9 mouse cellular contexts compared by ENCODE assay signal in genomic region chrX:7610035-7610434, GRCm38 (mm10). TPM values are rescaled to one million over a fixed set of nuclear protein-coding genes. Genes with fewer than 3 reads are reported as not detected.
DNase-seq lines count a peak whose midpoint lies in the region; ATAC-seq and TF ChIP-seq lines count a peak whose summit lies in the region.
"Had no signal": no experiment of that assay in that cellular context is flagged by ENCODE, and none has a peak within 500 bp of the region (broad histone marks: within the 10 kb centered on the region; RNA-seq: fewer than 3 reads in every experiment).

No protein-coding gene starts in this region.

- no peaks in the 10 kb centered on the region for H3K36me3 ChIP-seq in hindbrain, embryonic 11.5 days (ENCODE audit: control insufficient read depth, insufficient read depth, low read length)
- no peaks in the 10 kb centered on the region for H3K36me3 ChIP-seq in midbrain, embryonic 15.5 days (replicated peaks)
- no peaks in the 10 kb centered on the region for H3K36me3 ChIP-seq in heart, adult 2 months (ENCODE audit: control insufficient read depth, insufficient read depth, low read length)

- no peaks in the 10 kb centered on the region for H3K4me1 ChIP-seq in hindbrain, embryonic 11.5 days (replicated peaks; ENCODE audit: control insufficient read depth, insufficient read depth, low read length)
- H3K4me1 ChIP-seq in midbrain, embryonic 15.5 days = peaks cover 2% of the 10 kb centered on the region; the same call in 1 of the 2 replicates
- no peaks in the 10 kb centered on the region for H3K4me1 ChIP-seq in heart, adult 2 months (ENCODE audit: control insufficient read depth, insufficient read depth, low read length)

- peak overlapping the region; percentile 67 for H3K4me2 ChIP-seq in hindbrain, embryonic 11.5 days (replicated peaks; ENCODE audit: low read depth, low read length)
- H3K4me2 ChIP-seq in midbrain, embryonic 15.5 days = peak overlapping the region; percentile 71

- peak; percentile 9 for DNase-seq in layer of hippocampus, adult 9-11 months
- no peak for DNase-seq in layer of hippocampus, postnatal 36 days
- DNase-seq in cerebellum, postnatal 10 days = peak; percentile 34 to 42
- DNase-seq in hindbrain, embryonic 11.5 days (ENCODE audit: low spot score) = peak; percentile 0
- no peak for DNase-seq in spleen, adult 12 weeks (ENCODE audit: low spot score)
- no peak for DNase-seq in urinary bladder, postnatal 36 days (ENCODE audit: low spot score in 2 of 2)
- no peak for DNase-seq in heart, adult 2 months

- H3K27ac ChIP-seq in hindbrain, embryonic 11.5 days (ENCODE audit: low read depth, low read length) = no peak overlapping the region
- peak overlapping the region; percentile 68; the same call in 1 of the 2 replicates for H3K27ac ChIP-seq in midbrain, embryonic 15.5 days
- no peak overlapping the region for H3K27ac ChIP-seq in heart, adult 2 months

- H3K27me3 ChIP-seq in hindbrain, embryonic 11.5 days (ENCODE audit: control insufficient read depth, insufficient read depth, low read length) = no peaks in the 10 kb centered on the region
- no peaks in the 10 kb centered on the region for H3K27me3 ChIP-seq in midbrain, embryonic 15.5 days (replicated peaks)
- no peaks in the 10 kb centered on the region for H3K27me3 ChIP-seq in heart, adult 2 months (ENCODE audit: control insufficient read depth, insufficient read depth, low read length)

- H3K9ac ChIP-seq in hindbrain, embryonic 11.5 days (ENCODE audit: low read depth, low read length) = 0 out of 2 replicates have a peak overlapping the region, but pooled peaks have one; percentile 27
- peak overlapping the region; percentile 48 for H3K9ac ChIP-seq in midbrain, embryonic 15.5 days
- H3K9ac ChIP-seq in heart, adult 2 months (ENCODE audit: low read depth, low read length) = no peak overlapping the region

- intact Hi-C loops in heart, adult 2 months (cut with DNase I) = no loop called here

- 21% methylated on average over 21 of the region's 21 CpGs for WGBS in hindbrain, embryonic 11.5 days
- 24% methylated on average over 21 of the region's 21 CpGs for WGBS in midbrain, embryonic 15.5 days
- WGBS in heart, adult 2 months = 27% methylated on average over 21 of the region's 21 CpGs

- TF ChIP-seq CTCF in heart, adult 2 months (IDR thresholded peaks at IDR 0.05) = no peak

- no peak for TF ChIP-seq POLR2A in heart, adult 2 months (IDR thresholded peaks at IDR 0.05; ENCODE audit: insufficient read depth, low read depth, low read length)

- H3K4me3 ChIP-seq in hindbrain, embryonic 11.5 days (ENCODE audit: low read depth, low read length) = peak overlapping the region; percentile 23
- peak overlapping the region; percentile 44 for H3K4me3 ChIP-seq in midbrain, embryonic 15.5 days
- H3K4me3 ChIP-seq in heart, adult 2 months = no peak overlapping the region

- no peak for ATAC-seq in hindbrain, embryonic 11.5 days (ENCODE audit: low FRiP score)
- ATAC-seq in midbrain, embryonic 15.5 days (replicated peaks) = peak; percentile 30

- H3K9me3 ChIP-seq in hindbrain, embryonic 11.5 days (ENCODE audit: control insufficient read depth, low read length) = no peaks in the 10 kb centered on the region
- no peaks in the 10 kb centered on the region for H3K9me3 ChIP-seq in midbrain, embryonic 15.5 days

- TF ChIP-seq EP300 in heart, adult 2 months (IDR thresholded peaks at IDR 0.05; ENCODE audit: insufficient read depth, low read depth, low read length) = no peak

- no peaks in the 10 kb centered on the region for H3K79me2 ChIP-seq in heart, adult 2 months (replicated peaks; ENCODE audit: control insufficient read depth, insufficient read depth, low read length)

RNA-seq across cellular contexts. Expression of gene Cacna1f, which starts 3.2 kb away (rescaled TPM):
- not detected for total RNA-seq in layer of hippocampus, postnatal 36 days (2021)
- 0.04 TPM in 1 of 2 replicates, not detected in the other for polyA plus RNA-seq in hindbrain, embryonic 11.5 days (2014; fragmentation: Nextera tagmentation; extraction: Ambion mirVana)
- 0.13 and 0.27 TPM in 2 replicates for polyA plus RNA-seq in midbrain, embryonic 15.5 days (2015; fragmentation: Nextera tagmentation; extraction: Ambion mirVana)
- not detected for total RNA-seq in heart, adult 2 months (2021)
- 0.02 TPM in 1 of 2 replicates, not detected in the other for polyA plus RNA-seq in heart, adult 2 months (2012; rRNA removed)
- total RNA-seq: hematopoietic stem cell, adult 5-6 weeks had no signal

RNA-seq across cellular contexts. Expression of gene Ccdc22, which starts 4.7 kb away (rescaled TPM):
- 10 to 100 TPM; 23.7 to 26.3 TPM for total RNA-seq in layer of hippocampus, postnatal 36 days (2021)
- 22.4 and 25.8 TPM in 2 replicates for polyA plus RNA-seq in hindbrain, embryonic 11.5 days (2014; fragmentation: Nextera tagmentation; extraction: Ambion mirVana)
- 33.0 and 34.4 TPM in 2 replicates for polyA plus RNA-seq in midbrain, embryonic 15.5 days (2015; fragmentation: Nextera tagmentation; extraction: Ambion mirVana)
- 10 to 100 TPM; 11.4 to 12.1 TPM for total RNA-seq in heart, adult 2 months (2021)
- 9.6 and 11.2 TPM in 2 replicates for polyA plus RNA-seq in heart, adult 2 months (2012; rRNA removed)

RNA-seq across cellular contexts. Expression of gene Syp, which starts 28.2 kb away (rescaled TPM):
- 1,000 to 10,000 TPM; 1,719 to 2,032 TPM for total RNA-seq in layer of hippocampus, postnatal 36 days (2021)
- polyA plus RNA-seq in hindbrain, embryonic 11.5 days (2014; fragmentation: Nextera tagmentation; extraction: Ambion mirVana) = 13.9 and 14.5 TPM in 2 replicates
- polyA plus RNA-seq in midbrain, embryonic 15.5 days (2015; fragmentation: Nextera tagmentation; extraction: Ambion mirVana) = 176 and 179 TPM in 2 replicates
- 1 to 10 TPM; 2.6 to 4.2 TPM for total RNA-seq in heart, adult 2 months (2021)
- polyA plus RNA-seq in heart, adult 2 months (2012; rRNA removed) = 3.4 and 3.8 TPM in 2 replicates

RNA-seq across cellular contexts. Expression of gene Ppp1r3f, which starts 36.0 kb away (rescaled TPM):
- total RNA-seq in layer of hippocampus, postnatal 36 days (2021) = 10 to 100 TPM; 15.3 to 18.4 TPM
- 1.3 and 1.6 TPM in 2 replicates for polyA plus RNA-seq in hindbrain, embryonic 11.5 days (2014; fragmentation: Nextera tagmentation; extraction: Ambion mirVana)
- polyA plus RNA-seq in midbrain, embryonic 15.5 days (2015; fragmentation: Nextera tagmentation; extraction: Ambion mirVana) = 7.5 and 8.1 TPM in 2 replicates
- 1 to 10 TPM; 2.6 to 3.0 TPM for total RNA-seq in heart, adult 2 months (2021)
- polyA plus RNA-seq in heart, adult 2 months (2012; rRNA removed) = 1.8 and 2.2 TPM in 2 replicates

RNA-seq across cellular contexts. Expression of gene Foxp3, which starts 36.6 kb away (rescaled TPM):
- total RNA-seq in layer of hippocampus, postnatal 36 days (2021) = under 1 TPM in 1 of 2 experiments, not detected in 1; 0.23 TPM
- polyA plus RNA-seq in hindbrain, embryonic 11.5 days (2014; fragmentation: Nextera tagmentation; extraction: Ambion mirVana) = 0.10 TPM in 1 of 2 replicates, not detected in the other
- polyA plus RNA-seq in midbrain, embryonic 15.5 days (2015; fragmentation: Nextera tagmentation; extraction: Ambion mirVana) = 0.10 TPM in 1 of 2 replicates, not detected in the other
- total RNA-seq in heart, adult 2 months (2021) = not detected
- not detected in 2 replicates for polyA plus RNA-seq in heart, adult 2 months (2012; rRNA removed)

Comparison
In these comparisons a context has a peak if more than half of its experiments do, and no peak if none do; other contexts are left out.
1. DNase-seq: peak in layer of hippocampus, adult 9-11 months (single experiment), cerebellum, postnatal 10 days (2 of 2) and hindbrain, embryonic 11.5 days (single experiment); none in layer of hippocampus, postnatal 36 days (0 of 2), spleen, adult 12 weeks (single experiment), urinary bladder, postnatal 36 days (0 of 2) and heart, adult 2 months (0 of 2).
2. RNA of gene Syp, which starts 28.2 kb away (polyA plus RNA-seq): 176 to 179 TPM in midbrain, embryonic 15.5 days; 13.9 to 14.5 TPM in hindbrain, embryonic 11.5 days and 3.4 to 3.8 TPM in heart, adult 2 months; every median in the first group is over 10 times any median in the second.